Mouse (Mus musculus) testis, adult 2 months (tissue): ENCODE measurements around the gene Slit3.

ENCODE experiments used
- CTCF ChIP-seq: fragments of 200-500 bp; IDR thresholded peaks from 2 replicates; pipeline ENCODE4 v1.5.1; 2012; ENCODE audit warnings: low read depth, mild to moderate bottlenecking, inconsistent platforms, low read length, moderate library complexity; ENCODE audit not compliant: control insufficient read depth, insufficient read depth, insufficient replicate concordance
- POLR2A ChIP-seq: fragments of 200-500 bp; IDR thresholded peaks from 2 replicates; pipeline ENCODE4 v1.6.1; 2012; ENCODE audit warnings: low read depth, mild to moderate bottlenecking, inconsistent platforms, low read length, moderate library complexity; ENCODE audit not compliant: control insufficient read depth

DNA sequence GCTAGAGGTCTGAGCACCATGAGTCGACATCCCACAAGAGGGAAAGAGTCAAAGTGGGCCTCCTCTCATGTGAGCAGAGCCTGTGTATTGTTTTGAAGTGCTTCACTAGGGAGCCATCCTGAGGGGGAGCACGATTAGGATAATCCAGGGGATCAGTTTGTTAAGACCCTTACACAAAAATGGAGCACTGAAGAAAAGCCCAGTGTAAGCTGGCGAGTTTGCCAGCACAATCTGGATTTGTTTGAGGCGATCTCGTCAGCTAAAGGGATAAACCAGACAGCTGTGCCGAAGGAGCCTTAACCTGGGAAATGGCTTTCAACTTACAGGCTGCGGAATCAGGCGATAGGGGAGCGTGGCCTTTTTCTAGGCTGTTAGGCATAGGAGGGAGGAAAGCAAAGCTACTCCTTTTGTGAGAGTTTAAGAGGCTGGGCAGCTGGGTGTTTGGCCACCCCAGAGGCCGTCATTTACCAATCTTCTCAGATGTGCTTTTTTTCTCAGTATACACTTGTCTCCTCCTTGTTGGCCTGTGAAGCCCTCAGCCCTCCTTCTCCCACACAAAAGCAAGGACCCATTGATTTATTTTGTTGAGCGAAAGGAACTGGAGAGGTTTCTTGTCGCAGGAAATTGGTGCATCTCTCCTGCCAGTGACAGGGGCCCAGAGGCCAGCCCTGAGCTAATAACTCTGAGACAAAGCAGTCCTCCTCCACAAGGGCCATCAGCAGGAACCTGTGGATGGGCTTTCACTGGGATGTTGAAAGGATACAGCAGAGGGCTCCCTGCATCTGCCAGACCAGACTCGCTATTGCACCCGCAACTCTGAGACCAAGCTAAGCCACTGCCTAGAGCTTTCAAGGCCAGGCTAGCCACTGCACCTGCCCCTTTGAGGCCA, 472.4 kb downstream of the Slit3 start:
- TF ChIP-seq POLR2A (no peak), CTCF (no peak)
